Mouse (Mus musculus) forelimb bud, embryonic 11.5 days (tissue): ENCODE data around the gene Tmem106c.
A peak's percentile ranks its signal among the peaks of the same experiment; 100 is the strongest.

Source experiments
- DNase-seq: peaks from one replicate; pipeline ENCODE4 v3.0.0-alpha.2; 2012; ENCODE audit warnings: low read depth, low spot score

The Tmem106c gene

DNA sequence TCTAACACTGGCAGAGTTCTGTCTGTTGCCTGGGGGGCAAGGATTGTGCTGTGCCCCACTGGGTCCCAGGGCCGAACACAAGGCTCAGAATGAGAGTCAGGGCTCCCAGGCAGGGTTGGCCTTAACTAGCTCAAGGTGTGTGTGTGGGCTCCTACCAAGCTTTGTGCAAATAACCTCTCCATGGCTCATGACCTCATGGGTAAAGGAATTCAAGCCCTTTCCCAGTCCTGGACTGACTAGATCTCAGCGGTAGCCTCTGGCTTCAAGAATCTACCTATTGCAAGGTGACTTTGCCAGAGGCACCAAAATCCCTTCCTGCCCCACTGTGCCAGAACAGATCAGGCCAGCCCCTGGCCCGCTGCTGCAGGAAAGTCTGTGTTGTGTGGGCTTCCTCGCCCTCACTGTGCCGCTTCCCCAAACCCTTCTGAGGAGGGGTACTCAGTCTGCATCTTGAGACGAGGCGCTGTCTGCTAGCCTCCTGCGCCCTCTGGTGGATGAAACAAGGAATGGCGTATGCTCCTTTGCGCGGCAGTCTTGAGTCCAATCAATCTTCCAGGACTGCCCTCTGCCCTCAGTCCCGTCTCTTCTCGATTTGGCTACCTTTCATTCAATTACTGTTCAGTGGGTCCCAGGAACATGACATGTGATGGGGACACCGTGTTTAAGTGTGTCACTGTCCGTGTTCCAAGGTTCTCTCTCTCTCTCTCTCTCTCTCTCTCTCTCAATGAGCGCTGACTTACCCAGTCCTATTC is 11.7 kb upstream of the Tmem106c start:
- peak; percentile 84 for DNase-seq

DNA sequence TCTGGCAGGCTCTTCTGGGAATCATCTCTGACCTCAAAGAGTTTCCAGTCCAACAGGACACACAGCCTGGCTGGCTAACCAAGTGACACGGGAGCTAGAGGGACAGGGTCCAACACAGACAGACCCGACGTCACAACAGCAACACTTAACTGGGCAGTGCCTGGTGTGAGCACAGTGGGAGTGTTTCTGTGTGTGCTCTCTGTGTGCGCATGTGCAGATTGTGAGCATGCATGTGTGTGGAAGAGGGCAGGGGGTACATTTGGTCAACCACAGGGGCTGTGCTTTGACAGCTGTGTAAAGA is 11.2 kb upstream of the Tmem106c start:
- no peak for DNase-seq

DNA sequence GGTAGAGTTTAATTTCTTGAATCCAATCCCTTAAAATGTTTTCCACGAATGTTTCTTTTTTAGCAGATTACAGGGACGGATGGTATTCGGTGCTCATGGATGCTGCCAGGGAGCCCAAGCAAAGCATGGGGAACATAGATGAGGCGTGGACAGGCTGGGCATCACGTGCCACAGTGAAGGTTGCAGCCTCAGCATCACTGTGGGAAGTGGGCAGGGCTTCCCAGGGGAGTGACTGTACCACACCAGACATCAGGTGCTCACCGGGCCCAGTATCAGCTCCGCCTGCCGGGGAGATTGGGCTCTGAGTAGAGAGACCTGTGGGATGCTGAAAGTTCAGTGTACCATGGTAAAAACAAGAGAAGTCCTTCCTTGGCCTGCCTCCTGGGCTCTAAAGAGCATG is 9.3 kb upstream of the Tmem106c start:
- no peak for DNase-seq

DNA sequence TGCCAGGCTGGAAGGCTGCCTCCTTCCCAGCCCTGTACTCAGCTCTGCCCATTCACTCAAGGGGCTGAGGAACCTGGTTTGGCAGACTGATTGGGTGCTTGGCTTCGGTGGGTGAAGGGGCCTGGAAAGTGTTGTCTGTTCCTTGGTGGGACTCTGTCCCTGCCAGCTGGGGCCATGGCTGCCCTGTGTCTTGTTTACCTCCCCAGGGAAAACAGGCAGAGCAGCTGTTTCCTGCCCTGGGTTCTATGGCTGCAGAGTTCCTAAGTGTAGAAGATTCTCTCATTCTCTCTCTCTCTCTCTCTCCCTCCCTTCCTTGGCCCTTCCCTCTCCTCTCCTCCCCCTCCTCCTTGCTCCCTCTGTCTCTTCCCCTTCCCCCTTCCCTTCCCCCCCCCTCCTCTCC is 8.7 kb upstream of the Tmem106c start:
- no peak for DNase-seq

DNA sequence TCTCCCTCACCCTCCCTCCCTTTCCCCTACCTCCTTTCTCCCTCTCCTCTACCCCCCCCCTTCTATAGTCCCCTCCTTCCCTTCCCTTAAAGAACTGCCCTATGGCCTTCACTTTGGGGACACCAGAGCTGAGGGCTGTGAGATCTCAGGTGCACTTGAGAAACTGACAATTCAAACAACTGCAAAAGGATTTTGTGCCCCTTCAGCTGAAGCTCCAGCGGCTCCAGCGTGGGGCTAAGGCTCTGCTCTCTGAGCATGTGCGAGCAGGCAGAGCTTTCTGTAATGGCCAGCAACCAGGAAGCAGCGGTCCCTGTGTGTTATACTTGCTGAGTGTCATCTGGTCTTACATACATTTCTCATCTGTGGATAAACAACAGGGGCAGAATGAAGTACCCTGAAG is 8.3 kb upstream of the Tmem106c start:
- no peak for DNase-seq

DNA sequence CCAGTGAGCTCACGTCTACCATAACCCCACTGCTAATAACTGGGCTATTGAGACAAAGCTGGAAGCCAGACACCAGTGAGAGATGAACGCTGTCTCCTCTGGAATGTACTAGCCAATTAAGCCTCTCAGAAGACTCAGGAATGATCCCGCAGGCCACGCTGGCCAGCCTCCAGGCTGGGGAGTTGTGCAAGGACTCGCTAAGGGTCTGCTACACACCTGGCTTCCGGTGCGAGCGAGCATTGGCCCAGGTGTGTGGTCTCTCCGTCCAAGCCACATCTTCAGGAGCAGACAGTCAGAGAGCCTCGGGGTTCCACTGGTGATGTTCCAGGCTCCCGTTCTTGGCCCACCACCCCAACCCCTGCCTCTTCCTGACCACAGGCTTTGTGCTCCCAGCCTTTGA is 7.6 kb upstream of the Tmem106c start:
- no peak for DNase-seq

DNA sequence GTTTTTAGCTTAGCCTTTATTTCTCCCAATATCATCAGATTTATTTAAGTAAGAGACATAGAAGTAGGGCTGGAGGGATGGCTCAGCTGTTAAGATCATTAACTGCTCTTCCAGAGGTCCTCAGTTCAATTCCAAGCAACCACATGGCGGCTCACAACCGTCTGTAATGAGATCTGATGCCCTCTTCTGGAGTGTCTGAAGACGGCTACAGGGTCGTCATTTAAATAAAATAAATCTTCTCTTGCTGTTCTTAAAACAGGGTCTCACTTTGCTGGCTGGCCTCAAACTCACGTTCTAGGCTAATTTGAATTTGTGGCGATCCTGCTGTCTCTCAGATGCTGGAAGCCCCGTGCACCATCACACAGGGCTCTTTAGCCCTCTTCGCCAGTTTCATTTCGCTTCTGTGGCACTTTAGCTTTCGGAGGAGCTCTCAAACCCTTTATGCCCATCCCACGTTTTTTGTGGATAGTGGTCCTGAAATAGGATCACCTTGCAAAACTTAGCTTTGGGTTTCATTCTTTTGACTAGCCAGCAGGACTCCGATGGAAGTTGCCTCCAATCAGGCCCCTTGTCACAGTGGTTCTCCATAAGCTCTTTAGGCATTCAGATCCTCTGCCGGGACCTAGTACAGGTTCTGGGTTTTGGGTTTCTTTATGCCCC is 541 bp upstream of the Tmem106c start:
- DNase-seq = no peak

DNA sequence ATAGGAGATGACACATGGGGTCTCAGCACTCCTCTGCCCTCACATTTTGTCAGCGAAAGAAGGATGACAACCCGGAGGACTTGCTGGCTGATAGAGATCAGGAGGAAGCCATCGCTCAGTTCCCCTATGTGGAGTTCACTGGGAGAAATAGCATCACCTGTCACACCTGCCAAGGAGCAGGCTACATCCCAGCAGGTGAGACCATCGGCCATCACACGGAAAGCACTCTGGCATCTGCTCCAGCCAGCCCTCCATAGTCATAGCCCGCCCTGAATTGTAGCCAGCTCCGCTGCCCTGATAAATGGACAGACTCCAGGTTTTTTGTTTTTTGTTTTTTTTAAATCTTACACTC is 812 bp downstream of the Tmem106c start:
- no peak for DNase-seq

DNA sequence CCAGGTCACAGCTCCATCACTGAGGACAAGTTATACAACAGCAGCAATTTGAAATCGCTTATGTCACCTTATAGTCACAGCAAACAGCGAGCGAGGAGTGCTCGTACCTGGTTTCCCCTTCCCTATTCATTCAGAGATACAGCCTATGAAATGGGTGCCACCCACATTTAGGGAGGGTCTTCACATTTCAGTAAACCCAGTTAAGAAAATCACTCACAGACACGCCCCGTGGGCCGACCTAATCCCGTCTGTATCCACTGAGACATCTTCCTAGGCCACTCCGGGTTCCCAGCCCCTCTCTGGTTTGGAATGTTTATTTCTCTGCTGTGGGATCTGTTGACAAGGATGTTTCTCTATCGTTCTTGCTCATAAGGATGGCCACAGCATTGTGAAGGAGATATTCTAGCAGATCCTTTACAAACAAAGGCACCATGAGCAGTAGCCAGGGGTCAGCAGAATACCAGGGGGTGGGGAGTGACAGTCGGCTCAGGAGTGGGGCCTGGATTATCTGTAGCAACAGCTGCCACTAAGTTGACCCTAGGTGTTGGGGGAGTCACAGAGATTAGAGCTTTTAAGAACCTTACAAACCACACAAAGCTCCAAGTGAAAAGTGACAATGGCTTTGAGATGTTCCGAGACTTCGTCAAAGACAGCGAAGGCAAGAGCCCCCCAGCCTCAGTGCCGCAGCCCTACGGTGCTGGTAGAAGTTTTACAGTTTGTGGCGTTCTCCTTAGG is 1.5 kb downstream of the Tmem106c start:
- no peak for DNase-seq

DNA sequence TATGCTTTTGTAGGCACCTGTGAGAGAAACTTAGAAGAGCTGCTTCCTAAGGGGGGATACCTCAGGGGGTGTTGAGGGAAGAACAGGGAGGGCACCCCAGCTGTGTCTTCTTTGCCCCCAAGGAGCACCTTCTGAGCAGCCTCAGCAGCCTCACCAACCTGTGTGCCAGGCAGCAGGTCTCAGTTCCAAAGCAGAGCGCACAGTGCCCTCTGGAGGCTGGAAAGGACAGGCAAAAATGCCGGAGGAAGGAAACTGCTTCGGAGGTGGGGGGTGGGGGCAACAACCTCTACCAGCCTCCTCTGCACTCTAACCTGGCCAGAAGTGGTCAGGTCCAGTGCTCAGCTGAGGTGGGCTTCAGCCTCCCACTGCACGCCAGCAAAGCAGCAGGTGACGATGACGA is 6.3 kb downstream of the Tmem106c start:
- no peak for DNase-seq

DNA sequence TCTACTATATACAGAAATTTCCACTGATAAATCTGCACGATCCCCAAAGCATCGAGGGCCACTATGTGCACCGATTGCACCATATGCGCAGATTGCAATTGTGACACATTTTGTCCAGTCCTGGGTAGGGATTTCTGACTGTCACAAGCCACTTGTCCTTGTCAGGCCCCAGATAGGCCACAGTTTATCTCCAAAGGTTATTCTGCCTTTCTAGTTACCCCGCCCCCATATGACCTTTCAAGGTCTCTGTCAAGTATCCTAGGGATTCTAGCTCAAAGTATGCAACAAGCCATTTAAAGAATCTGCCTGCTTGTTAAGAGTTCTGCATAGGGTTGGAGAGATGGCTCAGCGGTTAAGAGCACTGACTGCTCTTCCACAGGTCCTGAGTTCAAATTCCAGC is 8.6 kb downstream of the Tmem106c start:
- DNase-seq = no peak

DNA sequence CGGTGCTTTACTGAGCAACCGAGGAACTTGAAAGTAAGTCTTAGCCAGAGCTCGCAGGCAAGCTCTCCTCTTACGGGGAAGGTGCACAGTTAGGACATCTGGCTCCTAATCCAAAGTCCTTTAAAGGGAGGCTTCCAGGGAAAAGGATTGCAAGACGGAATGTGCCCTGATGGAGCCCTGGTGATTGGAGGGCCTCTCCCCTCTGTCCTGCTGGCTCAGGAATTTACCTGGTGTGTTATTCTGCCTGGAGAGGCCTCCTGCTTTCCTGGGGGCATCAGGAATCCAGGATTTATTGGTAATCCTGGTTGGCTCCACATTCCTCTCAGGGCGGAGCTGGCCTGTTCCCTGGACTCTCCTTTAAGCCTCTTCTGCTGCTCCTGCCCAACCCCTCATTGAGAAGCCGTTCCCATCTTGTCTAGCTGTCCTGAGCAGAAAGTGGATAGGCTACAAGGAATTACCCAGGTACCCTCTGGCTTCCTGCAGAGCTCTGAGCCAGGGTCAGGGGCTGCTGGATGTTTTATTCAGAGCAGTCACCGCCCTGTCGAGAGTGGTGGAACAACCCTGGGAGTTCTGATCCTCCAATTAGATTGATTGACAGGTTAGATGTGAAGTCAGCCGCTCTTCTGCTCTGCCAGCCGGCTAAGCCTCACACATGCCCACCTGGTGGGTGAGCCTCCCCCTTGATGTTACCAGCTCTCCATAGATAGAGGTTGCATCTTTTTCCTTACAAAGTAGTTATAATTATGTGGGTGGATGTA is 9.4 kb downstream of the Tmem106c start:
- DNase-seq = no peak

DNA sequence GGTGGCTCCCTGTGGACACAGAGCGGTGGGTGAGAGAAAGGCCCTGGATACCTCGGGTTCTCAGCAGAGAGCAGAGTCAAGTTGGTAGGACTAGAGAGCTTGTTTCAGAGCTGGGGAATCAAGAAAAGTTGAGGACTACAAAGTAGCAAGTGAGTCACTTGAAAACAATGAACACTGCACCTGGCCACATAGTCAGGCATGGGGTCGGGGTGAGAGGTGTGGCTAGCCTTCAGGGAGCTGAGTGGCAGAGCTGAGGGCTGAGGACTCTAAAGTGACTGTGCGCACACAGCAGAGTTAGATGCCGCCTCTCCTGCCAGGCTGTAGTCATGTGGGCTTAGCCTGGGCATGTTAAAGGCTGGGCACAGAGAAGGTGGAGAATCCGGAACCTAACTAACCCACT is 17.6 kb downstream of the Tmem106c start:
- no peak for DNase-seq

DNA sequence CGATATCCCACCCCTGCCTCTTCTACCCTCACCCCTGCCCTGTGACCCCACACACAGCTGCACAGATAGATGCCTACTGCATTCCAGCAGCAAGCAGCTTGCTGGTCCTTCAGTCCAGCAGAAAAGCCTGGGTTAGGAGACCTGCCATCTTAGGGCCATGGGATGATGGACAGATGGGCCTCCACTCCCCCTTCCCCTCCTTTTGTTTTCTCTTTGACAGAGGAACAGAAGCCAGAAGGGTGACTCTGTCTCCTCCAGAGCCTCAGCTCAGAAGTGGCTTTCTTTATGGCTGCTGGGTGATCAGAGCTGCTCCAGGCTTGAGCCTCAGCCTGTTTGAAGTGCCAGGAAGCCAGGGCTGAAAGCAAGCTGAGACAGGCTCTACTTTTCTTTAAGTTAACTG is 25.5 kb downstream of the Tmem106c start:
- DNase-seq = no peak

DNA sequence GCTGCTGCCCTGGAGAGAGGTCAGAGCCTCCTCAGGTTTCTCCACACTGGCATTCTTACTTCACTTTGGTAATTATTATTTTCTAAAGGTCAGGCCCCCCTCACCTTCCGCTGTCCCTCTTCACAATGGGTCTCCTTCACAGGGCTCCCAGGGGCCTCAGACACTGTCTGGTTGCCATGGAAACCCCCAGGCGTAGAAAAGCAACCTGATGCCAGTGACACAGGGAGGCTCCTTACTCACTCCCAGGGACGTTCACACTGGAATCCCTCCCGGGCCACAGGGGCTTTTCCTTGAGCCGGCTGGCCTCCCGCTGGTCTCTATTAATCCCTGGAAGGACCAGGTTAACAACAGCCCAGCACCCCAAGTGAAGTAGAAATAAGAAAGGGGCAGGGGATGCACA is 26.1 kb downstream of the Tmem106c start:
- DNase-seq = peak; percentile 90

DNA sequence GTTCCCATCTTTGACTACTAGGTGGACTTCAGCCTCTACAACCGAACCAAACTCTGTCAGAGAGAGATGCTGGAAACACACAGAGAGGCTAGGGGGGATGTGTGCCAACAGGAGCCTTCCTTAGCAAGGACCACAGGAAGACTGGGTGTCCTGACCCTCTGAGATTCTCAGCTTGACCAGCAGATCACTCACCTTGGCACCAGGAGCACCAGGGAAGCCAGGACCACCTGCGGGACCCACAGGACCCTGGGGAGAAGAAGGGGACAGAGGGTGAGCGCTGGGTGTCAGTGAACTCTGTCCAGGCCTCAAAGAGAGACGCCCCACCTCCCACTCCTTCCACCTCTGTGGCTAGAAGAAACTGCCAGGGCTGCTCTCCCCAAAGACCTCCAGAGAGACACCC is 26.7 kb downstream of the Tmem106c start:
- no peak for DNase-seq

DNA sequence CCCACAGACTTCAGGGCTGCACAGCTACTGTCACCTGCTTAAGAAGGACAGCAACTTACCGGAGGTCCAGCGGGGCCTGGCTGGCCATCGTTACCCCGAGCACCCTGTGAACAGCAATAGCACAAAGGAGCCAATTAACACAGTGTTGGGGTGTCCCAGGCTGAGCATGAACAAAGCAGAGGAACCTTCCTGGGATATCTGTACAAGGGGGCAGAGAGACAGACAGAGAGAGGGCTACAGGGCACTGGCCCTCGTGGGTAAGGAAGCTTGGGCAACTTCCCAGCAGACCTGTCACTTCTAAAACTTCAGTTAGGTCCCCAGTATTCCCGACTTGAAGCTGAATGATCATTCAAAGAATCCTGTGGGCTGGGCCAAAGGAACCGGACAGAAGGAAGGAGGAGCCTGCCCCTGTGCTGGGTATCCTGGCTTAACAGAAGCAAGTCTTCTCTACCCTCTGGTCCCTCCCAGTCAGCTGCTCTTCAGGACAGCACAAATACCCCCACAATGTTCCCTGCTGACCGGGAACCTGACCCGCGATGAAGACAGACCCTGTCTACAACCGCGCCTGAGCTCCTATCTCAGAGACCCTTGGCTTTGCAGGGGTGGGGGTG is 27.4 kb downstream of the Tmem106c start:
- no peak for DNase-seq

DNA sequence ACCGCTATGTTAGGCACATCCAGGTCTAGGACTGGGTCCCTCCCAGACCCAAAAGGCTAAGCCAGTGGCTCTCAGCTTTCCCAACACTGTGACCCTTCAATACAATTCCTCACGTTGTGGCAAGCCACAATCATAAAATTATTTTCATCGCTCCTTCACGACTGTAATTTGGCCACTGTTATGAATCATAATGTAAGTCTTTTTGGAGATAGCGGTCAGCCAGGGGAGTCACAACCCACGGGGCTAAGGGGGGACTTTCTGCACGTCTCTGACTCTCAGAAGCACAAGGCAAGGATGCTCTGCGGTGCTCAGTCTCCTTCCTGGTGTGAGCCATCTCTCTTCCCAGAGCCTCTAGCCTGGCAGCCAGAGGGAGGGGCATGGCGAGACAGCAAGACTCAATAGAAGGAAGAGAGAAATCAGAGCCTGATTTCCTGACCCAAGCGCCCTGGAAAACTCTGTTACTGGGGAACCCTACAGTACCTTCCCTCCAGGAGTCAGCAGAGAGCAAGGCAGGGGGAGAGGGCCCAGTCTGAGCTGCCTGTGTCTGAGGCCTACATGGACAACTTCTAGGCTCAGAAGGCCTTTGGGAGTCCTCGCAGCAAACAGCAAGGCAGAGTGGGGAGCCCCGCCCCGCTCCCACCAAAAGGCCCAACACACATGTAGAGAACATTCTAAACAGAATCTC is 28.2 kb downstream of the Tmem106c start:
- no peak for DNase-seq

DNA sequence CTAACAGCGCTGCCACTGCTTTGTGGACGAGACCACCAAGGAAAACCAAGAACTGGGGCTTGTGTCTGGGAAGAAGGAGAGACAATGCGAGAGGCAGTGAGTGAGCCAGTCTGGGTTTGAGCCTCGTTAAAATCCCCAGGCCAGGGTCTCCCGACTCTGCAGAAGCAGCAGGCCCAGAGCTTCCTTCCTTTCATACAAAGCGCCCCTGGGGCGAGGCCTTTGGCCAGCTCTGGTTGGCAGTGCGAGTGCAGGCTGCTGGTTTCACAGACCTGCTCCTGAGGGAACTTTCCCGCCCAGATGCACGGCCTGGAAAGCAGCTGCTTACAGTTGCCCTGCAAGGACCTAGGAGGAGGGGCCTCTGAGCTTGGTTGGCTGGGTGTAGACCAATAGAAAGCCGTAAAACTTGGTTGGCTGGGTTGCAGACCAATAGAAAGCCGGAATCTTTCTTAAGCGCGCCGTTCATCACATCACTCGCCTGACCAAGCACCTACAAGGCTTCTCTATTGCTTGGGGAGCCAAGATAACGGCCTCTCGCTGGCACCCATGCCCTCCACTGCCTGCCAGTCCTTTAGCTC is 28.8 kb downstream of the Tmem106c start:
- peak; percentile 94 for DNase-seq

DNA sequence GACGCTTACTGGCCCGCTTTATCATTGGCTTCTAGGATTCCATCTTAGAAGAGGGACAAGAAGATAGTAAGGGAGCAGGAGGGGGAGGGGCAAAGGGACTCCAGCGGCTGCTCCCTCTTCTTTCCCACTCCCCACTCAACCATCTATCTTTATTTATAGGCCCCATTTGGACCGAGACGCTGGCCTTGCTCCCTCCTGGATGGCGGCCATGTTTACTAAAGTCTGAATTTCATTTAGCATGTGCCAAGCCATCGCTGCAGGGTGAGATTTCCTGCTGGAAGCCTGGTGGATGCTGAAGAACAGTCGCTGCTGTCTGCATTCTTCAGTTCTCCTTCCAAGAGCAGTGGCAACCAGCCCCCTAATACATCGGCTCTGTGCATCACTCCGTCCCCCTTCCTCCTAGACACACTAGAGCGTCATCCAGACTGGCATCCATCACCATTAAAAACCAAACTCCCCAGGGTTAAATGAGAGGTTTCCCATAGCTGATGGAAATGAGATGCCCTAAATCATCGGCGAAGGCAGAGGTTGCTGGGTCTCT is 32.8 kb downstream of the Tmem106c start:
- no peak for DNase-seq

DNA sequence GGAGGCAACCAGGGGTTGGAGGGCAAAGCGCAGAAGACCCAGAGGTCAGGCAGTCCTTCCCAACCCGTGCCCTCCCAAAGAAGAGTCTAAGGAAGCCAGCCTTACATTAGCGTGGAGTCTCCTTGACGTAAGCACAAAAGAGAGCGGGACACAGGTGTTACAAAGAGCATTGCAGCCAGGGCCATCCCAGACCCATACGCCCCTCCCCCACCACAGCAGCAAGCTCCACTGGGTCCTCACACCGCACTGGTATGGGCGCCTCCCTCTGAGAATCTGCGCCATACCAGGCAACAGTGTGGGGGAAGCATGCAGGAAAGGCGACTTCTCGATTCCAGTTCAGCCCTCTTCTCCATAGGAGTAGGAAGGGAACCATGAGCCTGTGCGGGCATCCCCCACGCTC is 35.5 kb downstream of the Tmem106c start:
- DNase-seq = no peak
